Mouse (Mus musculus) frontal cortex, postnatal 25 days (tissue): ENCODE results near the gene Syt6.
A peak's percentile ranks its signal among the peaks of the same experiment; 100 is the strongest.

Experiments
- DNase-seq, 2 experiments: peaks; one replicate each; pipeline ENCODE4 v3.0.0; 2022; ENCODE audit warnings: low spot score in 2 of 2

Gene Syt6

GRCm38 (mm10) chr3:103647164-103647867, 72.3 kb downstream of the Syt6 start:
- no peak for DNase-seq

DNA sequence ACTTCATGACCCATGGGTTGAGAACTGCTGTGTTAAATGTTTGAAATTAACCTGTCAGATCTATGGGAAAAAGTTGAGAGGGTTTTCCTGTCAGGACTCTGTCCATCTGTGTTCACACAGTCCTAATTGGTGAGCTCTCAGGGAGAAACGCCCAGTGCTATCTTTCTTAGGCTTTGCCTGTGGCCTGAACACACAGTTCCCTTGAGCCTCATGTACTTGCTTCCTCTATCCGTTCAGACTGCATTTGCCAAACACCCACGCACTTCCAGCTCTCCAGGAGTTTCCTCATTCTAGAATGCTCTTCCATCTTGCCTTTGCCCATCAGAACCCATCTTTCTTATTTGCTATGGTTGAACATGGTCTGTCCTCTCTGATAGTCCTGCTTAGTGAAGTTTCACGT, 73.5 kb downstream of the Syt6 start:
- DNase-seq: no peak

DNA sequence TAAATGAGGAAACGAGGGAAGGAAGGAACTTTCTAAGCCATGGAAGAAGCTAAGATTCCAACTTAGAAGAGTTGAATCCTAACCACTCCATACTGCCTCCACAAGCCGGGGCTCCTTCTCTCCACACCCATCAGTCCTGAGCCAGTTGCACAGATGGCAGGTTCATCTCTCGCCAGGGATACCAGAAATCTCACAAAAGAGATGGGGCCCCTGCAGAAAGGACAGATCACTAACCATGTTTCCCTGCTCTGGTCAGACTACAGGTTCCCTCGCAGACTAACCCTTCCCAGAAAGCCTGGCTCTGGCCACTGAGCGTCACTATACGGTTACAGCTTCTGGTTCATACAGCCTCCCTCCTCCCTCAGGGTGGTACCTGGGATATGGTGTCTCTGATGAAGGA, 74.7 kb downstream of the Syt6 start:
- no peak for DNase-seq

GRCm38 (mm10) chr3:103650406-103650805, 75.4 kb downstream of the Syt6 start:
- no peak for DNase-seq

GRCm38 (mm10) chr3:103660012-103660411, 85.0 kb downstream of the Syt6 start:
- no peak for DNase-seq

DNA sequence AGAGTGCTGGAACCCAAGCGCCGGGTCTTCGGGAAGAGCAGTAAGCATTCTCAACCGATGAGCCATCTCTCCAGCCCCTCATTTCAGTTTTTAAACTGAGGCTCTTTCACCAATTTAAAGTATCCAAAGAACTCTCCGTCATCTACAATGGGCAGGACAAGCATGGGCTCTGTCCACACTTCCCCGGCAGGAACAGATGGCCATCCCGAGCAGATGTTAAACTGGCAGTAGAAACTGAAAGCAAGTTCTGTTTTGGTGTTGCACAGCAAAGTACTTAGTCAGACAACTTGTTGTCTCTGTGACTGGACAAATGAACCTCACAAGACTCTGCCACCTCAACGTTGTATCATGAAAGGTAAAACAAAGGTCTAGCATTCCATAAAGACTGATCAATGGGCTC, 86.7 kb downstream of the Syt6 start:
- no peak for DNase-seq

- no peak for DNase-seq
Measured at GRCm38 (mm10) chr3:103663385-103663784, 88.4 kb downstream of the Syt6 start.

- no peak for DNase-seq
Measured at GRCm38 (mm10) chr3:103672113-103672512, 97.1 kb downstream of the Syt6 start.

- DNase-seq: no peak
Measured at GRCm38 (mm10) chr3:103672716-103673115, 97.7 kb downstream of the Syt6 start.

GRCm38 (mm10) chr3:103678811-103679210, 103.8 kb downstream of the Syt6 start:
- no peak for DNase-seq

DNA sequence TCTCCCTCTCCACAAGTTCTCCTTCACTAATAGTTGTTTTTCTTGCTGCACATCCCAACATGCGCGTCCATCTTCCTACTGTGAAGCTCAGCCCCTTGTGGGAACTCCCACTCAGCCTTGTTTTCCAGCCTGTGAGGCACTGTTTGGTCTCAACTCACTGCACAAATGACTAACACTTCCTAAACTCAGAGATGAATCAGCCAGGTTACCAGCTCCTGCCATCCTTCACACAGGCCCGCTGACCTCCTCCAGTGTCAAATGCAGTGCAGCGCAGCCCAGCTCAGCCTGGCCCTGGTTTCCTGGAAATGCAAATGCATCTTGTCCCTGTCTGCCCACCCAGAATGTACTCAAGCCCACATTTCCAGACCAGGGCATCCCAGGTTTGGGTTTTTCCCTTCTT, 107.4 kb downstream of the Syt6 start:
- DNase-seq: peak in 1 of 2 experiments; percentile 19

GRCm38 (mm10) chr3:103683234-103683965, 108.4 kb downstream of the Syt6 start:
- peak in 1 of 2 experiments; percentile 38 for DNase-seq

DNA sequence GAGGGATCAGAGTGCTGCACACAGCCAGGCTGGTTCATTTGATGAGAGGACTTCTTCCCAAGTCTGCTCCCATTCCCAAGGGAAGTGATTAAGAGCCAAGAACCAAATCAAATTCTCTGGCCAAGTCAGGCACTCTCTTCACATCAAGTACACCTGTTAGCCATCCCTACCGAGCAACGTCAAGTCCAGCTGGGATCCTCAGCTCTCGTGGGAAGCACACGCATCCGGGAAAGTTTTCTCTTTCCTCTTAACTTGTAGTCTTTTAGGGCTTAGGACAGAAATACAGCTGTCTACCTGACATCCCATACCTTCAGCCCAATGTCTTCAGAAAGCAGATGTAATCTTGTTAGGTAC, 108.9 kb downstream of the Syt6 start:
- DNase-seq: no peak

- DNase-seq: no peak
Measured at GRCm38 (mm10) chr3:103689043-103689442, 114.0 kb downstream of the Syt6 start.

DNA sequence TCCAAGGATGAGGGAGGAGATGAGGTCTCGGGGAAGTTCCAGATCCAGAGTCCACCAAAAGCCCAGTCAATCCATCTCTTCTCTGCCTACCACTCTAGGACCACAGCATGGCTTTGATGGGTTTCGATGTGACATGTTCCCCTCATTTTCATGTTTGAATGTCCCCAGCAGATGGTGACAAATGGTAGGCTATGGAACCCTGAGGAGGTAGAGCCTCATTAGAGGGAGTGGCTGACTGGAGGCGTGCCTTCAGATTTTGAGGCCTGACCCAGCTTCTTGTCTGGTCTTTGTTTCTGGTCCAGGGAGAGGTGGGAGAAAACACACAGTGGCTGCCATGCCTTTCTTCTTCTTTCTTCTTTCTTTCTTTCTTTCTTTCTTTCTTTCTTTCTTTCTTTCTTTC, 115.5 kb downstream of the Syt6 start:
- DNase-seq: no peak
